Mouse (Mus musculus) lung, adult 2 months (tissue): ENCODE results near the gene Gimap4.

Experiments used
- CTCF ChIP-seq: fragments of 200-500 bp; IDR thresholded peaks from 2 replicates; pipeline ENCODE4 v1.5.1; 2011; ENCODE audit warnings: mild to moderate bottlenecking, low read length, control low read depth; ENCODE audit not compliant: insufficient read depth
- POLR2A ChIP-seq: fragments of 200-500 bp; IDR thresholded peaks from 2 replicates; pipeline ENCODE4 v1.6.1; 2011; ENCODE audit warnings: low read depth, mild to moderate bottlenecking, control low read depth, low read length, borderline replicate concordance; ENCODE audit errors: extremely low read depth

DNA sequence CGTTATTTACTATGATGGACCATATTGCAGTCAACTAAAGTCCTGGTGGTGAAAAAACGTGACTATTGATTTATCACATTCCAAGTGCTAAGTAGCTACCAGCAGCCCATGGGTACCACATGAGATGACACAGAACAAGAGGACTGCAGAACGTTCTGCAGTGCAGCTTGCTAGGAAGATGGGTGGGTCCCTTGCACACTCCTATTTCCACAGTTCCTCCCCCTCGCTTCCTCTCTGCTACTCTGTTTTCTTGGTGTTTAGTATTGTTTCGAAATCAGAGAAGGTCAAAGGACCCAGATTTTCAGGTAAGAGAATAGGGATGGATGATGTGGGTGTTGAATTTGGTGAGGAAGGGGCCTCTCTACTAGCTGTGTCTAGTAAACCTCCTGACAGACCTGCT lies at the start of gene Gimap4:
- TF ChIP-seq CTCF, result no peak
- TF ChIP-seq POLR2A, result peak; percentile 21; the same call in 1 of the 2 replicates
